Mouse (Mus musculus) forebrain, embryonic 15.5 days (tissue): ENCODE data around the gene Myg1. TPM values are rescaled to one million over a fixed set of nuclear protein-coding genes. Genes with fewer than 3 reads are reported as not detected.
A peak's percentile ranks its signal among the peaks of the same experiment; 100 is the strongest.

ENCODE experiments used
- ATAC-seq: fragments of 200-750 bp; cut with Nextera tagmentation; replicated peaks from 2 replicates; pipeline ENCODE4 v1.8.0; 2017; ENCODE audit warnings: mild to moderate bottlenecking, moderate TSS enrichment, moderate library complexity
- H3K27ac ChIP-seq: fragments of 300-500 bp; sonication (generic); replicated peaks from 2 replicates; pipeline ENCODE4 v1.5.1; 2015; ENCODE audit warnings: mild to moderate bottlenecking, inconsistent platforms
- H3K27me3 ChIP-seq: fragments of 300-500 bp; sonication (generic); 2 replicates; pipeline ENCODE4 v1.6.1; 2015; ENCODE audit warnings: inconsistent platforms
- H3K36me3 ChIP-seq: fragments of 300-500 bp; sonication (generic); 2 replicates; pipeline ENCODE4 v1.6.1; 2015; ENCODE audit warnings: mild to moderate bottlenecking, inconsistent platforms
- H3K4me1 ChIP-seq: fragments of 300-500 bp; sonication (generic); 2 replicates; pipeline ENCODE4 v1.6.1; 2015; ENCODE audit warnings: inconsistent platforms
- H3K4me2 ChIP-seq: fragments of 300-500 bp; sonication (generic); replicated peaks from 2 replicates; pipeline ENCODE4 v1.6.1; 2015; ENCODE audit warnings: mild to moderate bottlenecking, inconsistent platforms
- H3K4me3 ChIP-seq: fragments of 300-500 bp; sonication (generic); 2 replicates; pipeline ENCODE4 v1.5.1; 2015; ENCODE audit warnings: mild to moderate bottlenecking, inconsistent platforms
- H3K9ac ChIP-seq: fragments of 300-500 bp; sonication (generic); replicated peaks from 2 replicates; pipeline ENCODE4 v1.6.1; 2015; ENCODE audit warnings: mild to moderate bottlenecking, inconsistent platforms
- H3K9me3 ChIP-seq: fragments of 300-500 bp; sonication (generic); 2 replicates; pipeline ENCODE4 v1.6.1; 2016; ENCODE audit warnings: inconsistent platforms
- WGBS: fragments of 180-500 bp; shearing (Covaris S2); methylation state at CpG from one replicate; pipeline ENCODE4 v1.1.7; 2015; ENCODE audit warnings: mixed read lengths; 5-methylcytosine and 5-hydroxymethylcytosine counted together
- polyA plus RNA-seq: library from polyadenylated mRNA; unstranded; fragments of >200 nt; fragmentation: Nextera tagmentation; extraction: Ambion mirVana; gene quantifications from 2 replicates; pipeline ENCODE4 v1.2.1, GENCODE M21; 2015

The Myg1 gene
- polyA plus RNA-seq, 1 experiment from 2014 or later = 98.2 TPM

DNA sequence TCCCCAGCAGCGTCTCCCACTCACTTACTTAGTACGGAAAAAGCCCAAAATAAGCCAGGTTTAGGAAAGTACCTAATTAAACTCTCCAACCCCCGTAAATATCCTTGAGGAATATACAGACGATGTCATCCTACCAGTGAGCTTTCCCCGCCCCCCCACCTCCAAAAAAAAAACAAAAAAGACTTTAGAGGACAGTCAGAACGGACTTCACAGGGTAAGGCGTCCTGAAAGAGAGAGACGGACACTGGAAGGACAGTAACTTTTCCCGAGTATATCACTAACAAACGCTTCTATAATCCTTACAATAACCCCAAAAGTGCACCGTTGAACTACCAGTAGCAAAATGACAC, 19.4 kb downstream of the Myg1 start:
- H3K27me3 ChIP-seq = peaks cover 5% of the 10 kb centered on the region
- ATAC-seq = peak; percentile 9; the same call in 1 of the 2 replicates
- H3K27ac ChIP-seq = peak overlapping the region; percentile 83; the same call in 1 of the 2 replicates
- H3K36me3 ChIP-seq = peaks cover 6% of the 10 kb centered on the region; the same call in 1 of the 2 replicates
- H3K9ac ChIP-seq = peak overlapping the region; percentile 81; the same call in 1 of the 2 replicates
- no peaks in the 10 kb centered on the region for H3K9me3 ChIP-seq
- H3K4me3 ChIP-seq = peak overlapping the region; percentile 92
- peak overlapping the region; percentile 95 for H3K4me2 ChIP-seq
- WGBS = 10% methylated on average over 11 of the region's 11 CpGs
- peaks cover 26% of the 10 kb centered on the region for H3K4me1 ChIP-seq

DNA sequence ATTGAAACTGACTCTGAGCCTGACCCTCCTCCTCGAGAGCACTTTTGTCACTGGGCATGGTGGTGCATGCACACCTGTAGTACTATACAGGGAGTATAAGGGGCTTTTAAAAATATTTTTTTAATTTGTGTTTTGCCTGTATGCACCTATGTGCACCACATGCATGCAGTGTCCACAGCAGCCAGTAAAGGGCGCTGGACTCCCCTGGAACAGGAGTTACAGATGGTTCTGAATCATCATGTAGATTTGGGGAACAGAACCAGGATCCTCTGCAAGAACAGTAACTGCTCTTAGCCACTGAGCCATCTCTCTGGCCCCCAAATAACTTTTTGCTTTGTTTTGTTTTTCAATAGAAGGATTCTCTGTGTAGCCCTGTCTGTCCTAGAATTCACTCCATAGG, 20.7 kb downstream of the Myg1 start:
- H3K4me2 ChIP-seq = no peak overlapping the region
- peaks cover 14% of the 10 kb centered on the region for H3K27me3 ChIP-seq
- H3K9ac ChIP-seq = no peak overlapping the region
- H3K4me1 ChIP-seq = peaks cover 29% of the 10 kb centered on the region
- H3K27ac ChIP-seq = no peak overlapping the region
- 0 out of 2 replicates have a peak, but pooled peaks cover under 1% of the 10 kb centered on the region for H3K36me3 ChIP-seq
- no peak for ATAC-seq
- no peak overlapping the region for H3K4me3 ChIP-seq
- H3K9me3 ChIP-seq = no peaks in the 10 kb centered on the region
- WGBS = 57% methylated on average over 2 of the region's 2 CpGs

DNA sequence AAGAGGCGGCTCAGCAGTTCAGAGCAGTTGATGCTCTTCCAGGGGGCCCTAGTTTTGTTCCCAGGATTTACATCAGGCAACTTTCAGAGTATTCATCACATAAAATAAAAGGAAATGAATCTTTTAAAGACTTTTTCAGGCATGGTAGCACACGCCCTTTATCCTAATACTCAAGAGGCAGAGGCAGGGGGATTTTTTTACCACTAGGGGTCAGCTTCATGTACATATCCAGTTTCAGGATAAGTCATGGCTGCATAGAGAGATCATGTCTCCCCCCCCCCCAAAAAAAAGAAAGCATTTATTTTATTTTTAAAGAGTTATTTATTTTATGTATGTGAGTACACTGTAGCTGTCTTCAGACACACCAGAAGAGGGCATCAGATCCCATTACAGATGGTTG, 22.5 kb downstream of the Myg1 start:
- WGBS = 80% methylated on average over 2 of the region's 2 CpGs
- no peak for ATAC-seq
- no peak overlapping the region for H3K4me2 ChIP-seq

DNA sequence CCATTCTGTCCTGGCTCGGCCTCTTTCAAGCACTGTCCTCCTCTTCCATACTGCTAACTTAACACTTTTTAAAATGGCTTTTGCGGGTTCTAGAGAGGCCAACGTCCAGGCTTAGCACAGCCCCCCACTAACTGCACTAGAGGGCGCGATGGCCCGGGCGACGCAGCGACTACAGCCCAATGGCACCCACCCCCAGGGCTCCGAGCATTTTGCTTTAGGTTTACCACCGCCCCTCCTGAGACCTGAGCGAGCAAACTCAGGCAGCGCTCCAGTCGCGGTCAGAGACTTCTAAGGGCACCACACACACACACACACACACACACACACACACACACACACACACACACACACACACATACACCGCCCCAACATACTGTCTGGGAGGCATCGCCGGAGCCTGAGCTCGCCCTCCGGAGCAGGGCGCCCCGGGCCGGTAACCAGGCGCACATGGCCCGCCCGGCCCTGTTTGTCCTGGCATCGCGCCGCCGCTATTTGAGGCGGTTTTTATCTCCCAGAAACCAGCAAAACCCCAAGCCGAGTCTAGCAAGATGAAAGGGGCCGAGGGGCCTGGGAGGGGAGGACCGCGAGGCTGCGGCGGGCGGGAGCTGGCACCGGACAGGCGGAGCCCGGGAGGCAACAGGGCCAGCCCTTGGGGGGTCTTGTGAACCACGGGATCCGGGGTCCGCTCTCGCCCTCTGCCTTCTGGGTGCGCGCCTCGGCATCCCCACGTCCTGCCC, 23.8 kb downstream of the Myg1 start:
- H3K4me2 ChIP-seq = peak overlapping the region; percentile 99
- no peaks in the 10 kb centered on the region for H3K36me3 ChIP-seq
- ATAC-seq = peak; percentile 47
- H3K27me3 ChIP-seq = peaks cover 36% of the 10 kb centered on the region
- no peaks in the 10 kb centered on the region for H3K9me3 ChIP-seq
- peak overlapping the region; percentile 64 for H3K4me3 ChIP-seq
- under 1% methylated on average over 47 of the region's 49 CpGs for WGBS
- peak overlapping the region; percentile 71 for H3K9ac ChIP-seq
- H3K27ac ChIP-seq = peak overlapping the region; percentile 64
- H3K4me1 ChIP-seq = peaks cover 28% of the 10 kb centered on the region

More for the DNA sequence above, 22.5 kb downstream of the Myg1 start:
- Histone ChIP-seq H3K9me3 (no peaks in the 10 kb centered on the region), H3K27me3 (peaks cover 32% of the 10 kb centered on the region), H3K36me3 (no peaks in the 10 kb centered on the region), H3K4me1 (peaks cover 37% of the 10 kb centered on the region), H3K4me3 (no peak overlapping the region), H3K9ac (no peak overlapping the region), H3K27ac (no peak overlapping the region)

DNA sequence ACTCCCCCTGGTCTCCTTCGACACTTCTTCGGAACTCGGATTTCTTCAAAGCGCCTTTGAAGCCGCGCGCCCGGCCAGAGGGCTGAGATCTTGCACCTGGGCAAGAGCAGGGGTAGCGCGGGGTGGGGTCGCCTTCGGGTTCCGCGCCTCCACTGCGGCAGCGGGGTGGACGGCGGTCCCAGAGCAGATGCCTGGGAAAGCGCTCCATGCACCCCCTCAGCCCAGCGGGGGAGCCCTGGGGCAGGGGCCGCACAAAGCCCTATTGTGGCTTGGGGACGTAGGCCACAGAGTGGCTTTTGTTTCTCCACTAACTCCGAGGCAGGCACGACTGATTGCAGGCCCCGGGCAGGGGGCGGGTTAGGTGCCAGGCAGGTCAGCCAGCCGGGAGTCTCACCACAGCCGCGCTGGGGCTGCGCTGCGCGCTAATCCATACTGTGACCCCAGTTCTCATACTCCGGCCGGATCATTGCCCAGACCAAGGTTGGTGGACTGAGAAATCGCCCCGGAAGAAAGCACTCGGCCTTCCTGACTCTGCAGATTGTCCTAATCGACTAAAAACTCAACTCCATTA, 24.4 kb downstream of the Myg1 start:
- no peaks in the 10 kb centered on the region for H3K9me3 ChIP-seq
- peak overlapping the region; percentile 64 for H3K4me3 ChIP-seq
- 2% methylated on average over 38 of the region's 38 CpGs for WGBS
- H3K4me2 ChIP-seq = peak overlapping the region; percentile 99
- peak overlapping the region; percentile 71 for H3K9ac ChIP-seq
- H3K4me1 ChIP-seq = peaks cover 28% of the 10 kb centered on the region
- H3K27ac ChIP-seq = peak overlapping the region; percentile 64
- H3K36me3 ChIP-seq = no peaks in the 10 kb centered on the region
- peaks cover 36% of the 10 kb centered on the region for H3K27me3 ChIP-seq
- ATAC-seq = peak; percentile 31; the same call in 1 of the 2 replicates

DNA sequence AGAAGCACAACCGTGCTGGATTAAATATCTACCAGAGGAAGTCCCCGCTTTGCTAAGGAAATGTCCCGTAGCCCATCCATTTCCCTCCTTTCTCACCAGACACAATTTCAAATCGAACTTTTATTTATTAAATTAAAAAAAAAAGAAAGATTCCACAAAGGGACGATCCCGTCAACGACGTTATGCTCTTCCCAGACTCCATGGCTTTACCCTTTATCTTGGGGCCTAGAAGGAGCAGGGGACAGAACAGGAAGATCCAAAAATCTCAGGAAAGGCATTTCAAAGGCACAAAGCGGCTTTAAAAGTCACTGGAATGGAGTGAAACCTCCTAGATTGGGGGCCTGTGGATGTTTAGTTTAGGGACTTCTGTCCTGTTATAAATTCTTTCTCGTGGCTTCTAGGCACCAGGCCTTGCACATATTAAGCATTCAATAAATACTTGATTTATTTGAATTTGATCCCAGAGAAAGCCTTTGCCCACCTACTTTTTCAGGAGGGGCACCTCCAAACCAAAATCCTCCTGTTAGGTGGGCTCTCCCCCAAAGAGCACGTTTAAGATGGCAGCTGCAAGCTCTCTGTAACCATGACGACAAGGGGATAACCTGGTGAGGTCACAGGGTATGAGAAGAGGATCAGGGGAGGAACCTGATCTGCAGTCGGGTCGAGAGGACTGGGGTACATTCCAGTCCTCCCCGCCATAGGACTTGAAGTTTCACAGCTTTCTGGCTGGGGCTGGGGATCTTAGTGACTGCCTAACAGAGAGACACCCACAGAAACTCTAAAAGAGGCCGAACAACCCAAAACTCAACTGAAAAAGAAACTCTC, 25.2 kb downstream of the Myg1 start:
- H3K9ac ChIP-seq = no peak overlapping the region
- H3K4me1 ChIP-seq = peaks cover 24% of the 10 kb centered on the region
- no peak overlapping the region for H3K27ac ChIP-seq
- 35% methylated on average over 16 of the region's 16 CpGs for WGBS
- H3K4me2 ChIP-seq = peak overlapping the region; percentile 99; the same call in 1 of the 2 replicates
- no peaks in the 10 kb centered on the region for H3K9me3 ChIP-seq
- no peaks in the 10 kb centered on the region for H3K36me3 ChIP-seq
- H3K27me3 ChIP-seq = peaks cover 36% of the 10 kb centered on the region
- no peak overlapping the region for H3K4me3 ChIP-seq
- ATAC-seq = no peak

DNA sequence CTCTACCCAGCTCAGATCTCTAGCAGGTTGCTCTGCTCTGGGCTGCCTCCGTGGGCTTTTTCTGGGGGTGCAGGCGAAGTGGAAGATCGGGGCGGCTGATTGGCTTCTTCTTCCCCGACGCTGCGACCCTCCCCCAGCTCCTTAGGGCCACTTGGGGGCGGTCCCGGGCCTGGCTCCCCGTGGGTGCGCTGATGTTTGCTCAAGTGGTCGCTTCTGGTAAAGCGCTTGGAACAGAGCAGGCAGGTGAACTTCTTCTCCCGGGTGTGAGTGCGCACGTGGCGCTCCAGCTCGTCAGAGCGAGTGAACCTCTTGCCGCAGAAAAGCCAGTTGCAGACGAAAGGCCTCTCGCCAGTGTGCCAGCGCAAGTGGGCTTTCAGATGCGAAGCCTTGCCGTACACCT, 26.6 kb downstream of the Myg1 start:
- WGBS = 2% methylated on average over 25 of the region's 25 CpGs
- no peak for ATAC-seq
- no peak overlapping the region for H3K9ac ChIP-seq
- H3K36me3 ChIP-seq = no peaks in the 10 kb centered on the region
- H3K4me1 ChIP-seq = peaks cover 24% of the 10 kb centered on the region
- H3K4me2 ChIP-seq = peak overlapping the region; percentile 31
- peaks cover 43% of the 10 kb centered on the region for H3K27me3 ChIP-seq
- H3K4me3 ChIP-seq = peak overlapping the region; percentile 13; the same call in 1 of the 2 replicates
- no peaks in the 10 kb centered on the region for H3K9me3 ChIP-seq
- H3K27ac ChIP-seq = no peak overlapping the region

DNA sequence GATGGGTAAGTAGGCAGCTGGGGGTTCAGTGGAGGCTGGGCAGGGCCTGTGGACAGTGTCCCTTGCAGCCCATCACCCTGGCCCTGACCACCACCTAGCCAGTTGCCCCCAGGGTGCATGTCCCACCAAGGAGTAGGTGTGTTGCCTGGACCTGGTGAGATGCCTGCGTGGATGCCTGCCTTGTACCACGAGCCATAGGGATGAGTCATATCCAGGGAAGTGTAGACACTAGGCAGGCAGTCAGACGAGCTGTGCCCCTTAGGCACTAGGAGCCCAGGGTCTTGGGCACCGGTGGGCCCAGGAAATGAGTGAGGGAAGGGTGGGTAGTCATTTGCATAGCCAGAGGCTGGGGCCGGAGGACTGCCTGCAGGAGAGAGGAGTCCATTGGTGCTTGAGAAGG, 27.3 kb downstream of the Myg1 start:
- no peaks in the 10 kb centered on the region for H3K36me3 ChIP-seq
- ATAC-seq = no peak
- H3K27me3 ChIP-seq = peaks cover 43% of the 10 kb centered on the region
- no peak overlapping the region for H3K9ac ChIP-seq
- peak overlapping the region; percentile 31; the same call in 1 of the 2 replicates for H3K4me2 ChIP-seq
- 36% methylated on average over 5 of the region's 5 CpGs for WGBS
- H3K9me3 ChIP-seq = no peaks in the 10 kb centered on the region
- no peak overlapping the region for H3K4me3 ChIP-seq
- H3K4me1 ChIP-seq = peaks cover 24% of the 10 kb centered on the region
- H3K27ac ChIP-seq = no peak overlapping the region

DNA sequence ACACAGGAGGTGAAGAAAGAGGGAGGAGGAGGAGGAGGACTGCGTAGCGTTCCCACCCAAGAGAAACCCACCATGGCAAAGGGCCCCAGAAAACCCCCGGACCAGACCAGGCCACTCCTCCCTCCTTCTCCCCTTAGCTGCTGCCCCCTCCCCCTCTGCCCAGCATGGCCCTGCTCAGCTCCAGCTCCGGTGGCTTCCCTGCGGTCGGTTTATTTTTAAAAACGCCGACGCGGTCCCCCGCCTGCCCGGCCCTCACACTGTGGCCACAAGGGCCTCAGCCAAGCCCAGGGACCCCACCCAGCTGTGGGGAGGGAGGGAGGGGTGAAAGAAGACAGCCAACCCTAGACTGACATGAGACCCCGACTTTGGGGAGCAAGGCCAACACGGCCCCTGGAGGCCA, 31.1 kb downstream of the Myg1 start:
- peaks cover 29% of the 10 kb centered on the region for H3K27me3 ChIP-seq
- H3K4me1 ChIP-seq = peaks cover 18% of the 10 kb centered on the region
- no peak overlapping the region for H3K9ac ChIP-seq
- H3K27ac ChIP-seq = no peak overlapping the region
- WGBS = 18% methylated on average over 14 of the region's 14 CpGs
- no peaks in the 10 kb centered on the region for H3K9me3 ChIP-seq
- H3K4me2 ChIP-seq = no peak overlapping the region
- no peaks in the 10 kb centered on the region for H3K36me3 ChIP-seq
- no peak for ATAC-seq
- no peak overlapping the region for H3K4me3 ChIP-seq

DNA sequence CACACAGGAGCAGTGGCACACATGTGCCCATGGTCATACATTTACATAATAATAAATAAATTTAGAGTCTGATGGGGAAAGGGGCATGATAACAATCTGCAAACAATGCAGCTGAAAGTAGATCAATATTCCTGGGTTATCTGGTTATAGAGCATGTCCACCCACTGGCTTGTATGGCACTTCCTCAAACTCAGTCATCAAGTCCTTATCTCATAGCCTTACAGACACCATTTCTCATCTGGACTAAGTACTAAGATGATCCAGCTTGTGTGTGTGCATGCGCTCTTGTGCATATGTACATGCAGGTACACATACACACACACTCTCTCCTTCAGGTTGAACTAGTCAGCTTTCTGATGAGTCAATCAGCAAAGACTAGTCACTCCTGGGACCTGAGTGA, 33.2 kb downstream of the Myg1 start:
- 93% methylated on average over 1 of the region's 1 CpGs for WGBS
- Histone ChIP-seq H3K36me3 (no peaks in the 10 kb centered on the region), H3K27ac (no peak overlapping the region), H3K27me3 (peaks cover 14% of the 10 kb centered on the region), H3K4me3 (no peak overlapping the region), H3K4me1 (peaks cover 10% of the 10 kb centered on the region; the same call in 1 of the 2 replicates), H3K9me3 (no peaks in the 10 kb centered on the region), H3K4me2 (no peak overlapping the region), H3K9ac (no peak overlapping the region)
- no peak for ATAC-seq

DNA sequence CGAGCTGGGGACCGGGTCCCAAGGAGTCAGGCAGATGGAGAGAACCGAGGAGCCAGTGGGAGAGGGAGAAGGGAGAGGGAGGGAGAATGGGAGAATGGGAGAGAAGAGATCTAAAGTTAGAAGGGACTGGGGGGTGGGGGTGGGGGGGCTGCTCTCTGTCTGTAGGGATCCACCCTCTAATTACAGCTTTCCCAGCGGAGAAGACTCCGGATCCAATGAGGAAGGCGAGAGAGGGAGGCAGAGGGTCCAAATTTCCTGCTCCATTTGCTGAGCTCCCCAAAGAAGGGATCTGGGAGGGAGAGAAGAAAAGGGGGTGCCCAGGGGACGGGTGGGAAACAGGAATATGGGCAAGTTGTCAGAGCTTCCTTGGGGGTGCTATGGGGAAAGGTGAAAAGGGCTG, 34.7 kb downstream of the Myg1 start:
- ATAC-seq = no peak
- Histone ChIP-seq H3K4me3 (peak overlapping the region; percentile 23), H3K9me3 (no peaks in the 10 kb centered on the region), H3K27me3 (peaks cover 20% of the 10 kb centered on the region), H3K9ac (no peak overlapping the region), H3K36me3 (no peaks in the 10 kb centered on the region), H3K27ac (no peak overlapping the region), H3K4me2 (peak overlapping the region; percentile 35), H3K4me1 (peaks cover 10% of the 10 kb centered on the region; the same call in 1 of the 2 replicates)
- WGBS = 7% methylated on average over 7 of the region's 7 CpGs
